Mouse (Mus musculus) midbrain, embryonic 10.5 days (tissue): ENCODE results near the gene Osbpl8. TPM values are rescaled to one million over a fixed set of nuclear protein-coding genes. Genes with fewer than 3 reads are reported as not detected.

Experiments
- DNase-seq: peaks from one replicate; pipeline ENCODE4 v3.0.0-alpha.2; 2017; ENCODE audit warnings: low spot score
- H3K27ac ChIP-seq: fragments of 300-500 bp; sonication (generic); replicated peaks from 2 replicates; pipeline ENCODE4 v1.5.1; 2016; ENCODE audit warnings: mild to moderate bottlenecking
- H3K27me3 ChIP-seq: fragments of 300-500 bp; sonication (generic); 2 replicates; pipeline ENCODE4 v1.6.1; 2016; ENCODE audit warnings: low read depth, mild to moderate bottlenecking; ENCODE audit not compliant: poor library complexity, severe bottlenecking
- H3K36me3 ChIP-seq: fragments of 300-500 bp; sonication (generic); 2 replicates; pipeline ENCODE4 v1.6.1; 2016; ENCODE audit warnings: mild to moderate bottlenecking, moderate library complexity
- H3K4me1 ChIP-seq: fragments of 300-500 bp; sonication (generic); 2 replicates; pipeline ENCODE4 v1.6.1; 2016
- H3K4me3 ChIP-seq: fragments of 300-500 bp; sonication (generic); 2 replicates; pipeline ENCODE4 v1.5.1; 2016; ENCODE audit warnings: mild to moderate bottlenecking, moderate library complexity
- H3K9me3 ChIP-seq: fragments of 300-500 bp; sonication (generic); replicated peaks from 2 replicates; pipeline ENCODE4 v1.6.1; 2016; ENCODE audit warnings: mild to moderate bottlenecking
- WGBS: fragments of 180-500 bp; shearing (Covaris S2); methylation state at CpG from one replicate; pipeline ENCODE4 v1.1.7; 2016; 5-methylcytosine and 5-hydroxymethylcytosine counted together
- polyA plus RNA-seq: library from polyadenylated mRNA; unstranded; fragments of >200 nt; fragmentation: Nextera tagmentation; extraction: Ambion mirVana; gene quantifications from 2 replicates; pipeline ENCODE4 v1.2.1, GENCODE M21; 2016

Gene Osbpl8
- polyA plus RNA-seq, 1 experiment from 2014 or later, result 7.6 TPM

DNA sequence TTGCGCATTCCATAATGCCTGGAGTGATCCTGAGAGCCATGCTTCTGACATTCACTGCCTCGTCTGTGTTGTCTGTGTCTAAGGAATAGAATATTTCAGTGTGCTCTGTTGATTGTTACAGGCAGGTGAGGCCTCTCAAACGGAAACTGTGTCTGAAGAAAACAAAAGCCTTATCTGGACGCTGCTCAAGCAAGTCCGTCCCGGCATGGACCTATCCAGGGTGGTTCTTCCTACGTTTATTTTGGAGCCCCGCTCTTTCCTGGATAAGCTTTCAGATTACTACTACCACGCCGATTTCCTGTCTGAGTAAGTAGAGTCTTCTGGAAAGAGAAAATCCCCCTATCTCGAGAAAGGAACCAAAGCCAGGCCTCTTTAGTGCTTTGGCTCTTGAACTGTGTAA, 108.4 kb downstream of the Osbpl8 start:
- H3K9me3 ChIP-seq, result no peaks in the 10 kb centered on the region
- no peak for DNase-seq
- peaks cover 24% of the 10 kb centered on the region for H3K4me1 ChIP-seq
- no peak overlapping the region for H3K4me3 ChIP-seq
- WGBS, result 77% methylated on average over 11 of the region's 11 CpGs
- no peaks in the 10 kb centered on the region for H3K27me3 ChIP-seq
- H3K36me3 ChIP-seq, result peaks cover 39% of the 10 kb centered on the region
- H3K27ac ChIP-seq, result no peak overlapping the region

DNA sequence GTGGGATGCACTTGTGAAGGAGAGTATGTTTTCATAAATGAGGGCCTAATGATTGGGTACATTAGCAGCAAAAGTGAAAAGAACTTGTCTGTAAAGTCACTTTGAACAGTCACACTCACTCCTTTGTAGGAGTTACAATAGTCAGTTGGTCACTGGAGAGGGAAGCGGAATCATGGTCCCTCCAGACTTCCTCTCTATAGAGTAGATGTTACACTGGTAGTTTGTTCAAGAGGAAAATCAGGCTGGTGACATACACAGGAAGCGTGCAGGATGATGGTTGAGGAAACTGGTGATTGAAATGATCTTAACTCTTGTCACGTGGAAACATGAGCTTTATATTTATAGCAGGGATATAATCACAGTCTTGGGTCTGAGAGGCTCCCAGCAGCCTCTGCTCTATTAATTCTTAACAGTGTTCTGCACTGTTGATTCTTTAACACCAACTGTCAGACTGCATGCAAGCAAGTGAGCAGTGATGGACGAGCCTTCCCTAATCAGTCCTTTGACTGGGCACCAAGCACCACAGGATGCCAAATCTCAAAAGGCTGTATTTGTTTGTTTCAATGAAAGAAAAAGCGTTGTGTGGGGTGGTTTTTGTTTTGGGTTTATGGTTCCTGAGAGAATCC, 109.0 kb downstream of the Osbpl8 start:
- peaks cover 37% of the 10 kb centered on the region for H3K36me3 ChIP-seq

DNA sequence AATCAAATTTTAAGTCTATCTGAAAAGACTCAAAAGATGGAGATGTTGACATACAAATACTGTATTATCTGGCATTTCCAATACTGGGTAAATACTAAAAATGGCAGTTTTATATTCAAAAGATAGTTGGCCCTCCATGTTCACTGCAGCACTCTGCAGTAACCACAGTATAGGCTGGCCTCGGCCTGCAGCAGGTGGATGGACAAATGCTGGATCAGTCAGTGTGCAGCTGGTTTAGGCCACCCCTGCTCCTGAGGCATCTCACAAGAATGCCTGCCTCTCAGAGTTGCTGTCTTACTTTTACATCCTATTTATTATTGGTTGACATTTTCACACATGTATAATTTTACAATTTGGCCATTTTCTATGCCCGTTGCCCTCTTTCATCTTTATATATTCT, 111.3 kb downstream of the Osbpl8 start:
- Histone ChIP-seq H3K27ac (no peak overlapping the region), H3K4me1 (peaks cover 24% of the 10 kb centered on the region), H3K36me3 (peaks cover 30% of the 10 kb centered on the region), H3K27me3 (no peaks in the 10 kb centered on the region), H3K4me3 (no peak overlapping the region), H3K9me3 (no peaks in the 10 kb centered on the region)
- no peak for DNase-seq
- WGBS, result 88% methylated on average over 2 of the region's 2 CpGs

More for the DNA sequence above, 109.0 kb downstream of the Osbpl8 start:
- no peak overlapping the region for H3K27ac ChIP-seq
- 39% methylated on average over 5 of the region's 5 CpGs for WGBS
- H3K4me3 ChIP-seq, result no peak overlapping the region
- DNase-seq, result peak; percentile 34
- H3K9me3 ChIP-seq, result no peaks in the 10 kb centered on the region
- peaks cover 24% of the 10 kb centered on the region for H3K4me1 ChIP-seq
- H3K27me3 ChIP-seq, result no peaks in the 10 kb centered on the region

DNA sequence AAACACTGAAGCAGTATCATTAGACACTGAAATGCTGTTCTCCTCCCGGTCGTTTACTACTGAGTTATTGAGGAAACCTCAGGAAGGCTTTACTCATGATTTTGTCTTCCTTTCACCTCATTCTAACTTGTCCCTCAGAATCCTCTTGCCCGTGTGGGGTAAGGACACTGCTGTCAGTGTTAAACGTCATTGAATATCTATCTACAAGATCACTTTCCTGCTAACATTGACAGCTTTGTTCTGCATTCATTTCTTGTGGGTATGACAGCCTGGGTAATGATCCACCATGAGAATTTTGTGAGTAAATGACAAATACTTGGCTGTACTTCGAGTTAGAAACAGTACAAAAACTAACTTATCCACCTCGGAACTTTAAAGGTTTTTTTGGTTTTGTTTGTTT, 133.1 kb downstream of the Osbpl8 start:
- 55% methylated on average over 6 of the region's 6 CpGs for WGBS
- peak overlapping the region; percentile 90; the same call in 1 of the 2 replicates for H3K27ac ChIP-seq
- H3K4me3 ChIP-seq, result peak overlapping the region; percentile 71
- H3K27me3 ChIP-seq, result no peaks in the 10 kb centered on the region
- H3K9me3 ChIP-seq, result no peaks in the 10 kb centered on the region
- H3K4me1 ChIP-seq, result peaks cover 21% of the 10 kb centered on the region
- DNase-seq, result no peak
- peaks cover 4% of the 10 kb centered on the region; the same call in 1 of the 2 replicates for H3K36me3 ChIP-seq

DNA sequence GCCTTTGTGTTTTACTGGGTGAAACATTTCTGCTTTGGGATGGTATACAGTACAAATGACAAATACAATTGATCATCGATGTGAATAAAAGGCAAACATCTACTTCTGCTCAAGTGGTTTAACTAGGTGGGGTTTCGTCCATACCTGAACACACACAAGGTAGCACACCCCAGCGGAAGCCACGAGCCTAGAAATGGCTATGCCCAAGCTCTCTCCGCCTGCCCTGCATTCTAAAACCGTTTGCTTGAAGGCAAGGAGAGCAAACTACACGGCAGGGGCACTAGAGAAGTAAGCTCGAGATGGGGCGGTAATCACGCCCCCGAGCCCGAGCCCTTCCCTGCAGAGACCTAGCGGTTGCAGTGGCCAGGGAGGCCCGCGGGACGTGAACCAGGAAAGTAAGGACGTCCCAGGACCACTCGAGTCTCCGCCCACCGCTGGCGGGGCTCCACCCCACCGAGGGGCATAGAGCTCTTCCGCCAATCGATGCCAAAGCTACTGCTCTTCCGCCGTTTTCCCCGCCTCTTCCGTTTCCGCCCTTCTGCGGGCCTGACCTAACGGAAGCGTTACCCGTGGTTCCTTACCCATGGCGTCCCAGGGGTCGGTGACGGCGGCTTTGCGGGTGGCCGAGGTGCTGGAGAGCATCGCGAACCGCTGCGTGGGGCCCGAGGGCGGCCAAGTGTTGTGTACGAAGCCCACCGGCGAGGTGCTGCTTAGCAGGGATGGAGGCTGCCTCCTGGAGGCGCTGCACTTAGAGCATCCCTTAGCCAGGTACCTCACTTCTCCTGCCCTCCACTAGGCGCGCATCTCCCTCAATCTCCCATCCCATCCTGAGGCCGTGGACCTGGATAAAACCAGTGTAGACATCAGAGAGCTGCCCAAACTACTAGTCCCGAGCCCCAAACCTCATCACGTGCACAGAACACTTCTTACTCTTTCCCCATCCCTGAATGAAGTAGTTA, 133.9 kb downstream of the Osbpl8 start, which contains the start of gene Bbs10:
TSS of gene Bbs10 (plus strand) at position 540 of the 959 bp plus-strand sequence.
- DNase-seq, result peak; percentile 97
- Histone ChIP-seq H3K4me3 (peak within 1 kb of the TSS; percentile 71), H3K36me3 (peaks cover under 1% of the 10 kb centered on the region; the same call in 1 of the 2 replicates), H3K27ac (peak within 1 kb of the TSS; percentile 90), H3K9me3 (no peaks in the 10 kb centered on the region), H3K4me1 (peaks cover 21% of the 10 kb centered on the region), H3K27me3 (no peaks in the 10 kb centered on the region)
- WGBS, result 1% methylated on average over 54 of the region's 54 CpGs

DNA sequence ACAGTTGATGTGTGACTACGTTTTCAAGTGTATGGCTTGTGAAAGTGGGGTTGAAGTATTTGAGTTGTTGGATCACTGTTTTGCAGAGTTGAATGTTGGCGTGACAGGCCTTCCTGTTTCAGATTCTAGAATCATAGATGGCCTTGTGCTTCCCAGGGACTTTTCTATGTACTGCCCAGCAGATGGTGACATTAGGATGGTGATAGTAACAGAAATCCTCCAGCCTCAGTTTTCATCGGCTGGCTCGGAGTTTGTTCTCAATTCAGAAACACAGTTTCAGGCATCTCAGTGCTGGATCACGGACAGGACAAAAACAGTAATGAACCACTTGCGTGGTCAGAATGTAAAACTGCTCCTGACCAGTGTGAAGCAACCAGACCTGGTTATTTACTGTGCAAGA, 135.0 kb downstream of the Osbpl8 start:
- Histone ChIP-seq H3K4me3 (0 out of 2 replicates have a peak overlapping the region, but pooled peaks have one; percentile 71), H3K27me3 (no peaks in the 10 kb centered on the region), H3K27ac (no peak overlapping the region), H3K9me3 (no peaks in the 10 kb centered on the region), H3K4me1 (peaks cover 21% of the 10 kb centered on the region), H3K36me3 (no peaks in the 10 kb centered on the region; the same call in 1 of the 2 replicates)
- 87% methylated on average over 6 of the region's 6 CpGs for WGBS
- no peak for DNase-seq

DNA sequence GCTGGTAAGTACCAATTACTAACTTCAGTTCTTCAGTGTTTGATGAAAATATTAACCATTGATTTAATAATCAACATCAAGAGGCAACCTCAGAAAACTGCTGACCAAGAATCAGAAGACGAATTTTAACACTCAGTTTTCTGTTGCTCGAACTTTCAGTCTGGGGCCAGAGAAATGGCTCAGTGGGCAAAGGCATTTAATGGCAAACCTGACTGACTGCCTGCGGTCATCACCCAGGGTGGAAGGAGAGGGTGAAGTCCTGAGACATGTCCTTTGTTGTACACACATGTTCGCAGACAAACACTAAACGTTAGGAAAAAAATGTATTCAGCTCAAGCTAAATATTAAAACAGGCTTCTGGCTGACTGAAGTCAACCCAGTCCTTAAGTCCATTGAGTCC, 136.5 kb downstream of the Osbpl8 start:
- 93% methylated on average over 5 of the region's 5 CpGs for WGBS
- Histone ChIP-seq H3K27ac (no peak overlapping the region), H3K4me3 (no peak overlapping the region), H3K27me3 (no peaks in the 10 kb centered on the region), H3K36me3 (no peaks in the 10 kb centered on the region; the same call in 1 of the 2 replicates), H3K9me3 (no peaks in the 10 kb centered on the region), H3K4me1 (peaks cover 21% of the 10 kb centered on the region)
- DNase-seq, result no peak

DNA sequence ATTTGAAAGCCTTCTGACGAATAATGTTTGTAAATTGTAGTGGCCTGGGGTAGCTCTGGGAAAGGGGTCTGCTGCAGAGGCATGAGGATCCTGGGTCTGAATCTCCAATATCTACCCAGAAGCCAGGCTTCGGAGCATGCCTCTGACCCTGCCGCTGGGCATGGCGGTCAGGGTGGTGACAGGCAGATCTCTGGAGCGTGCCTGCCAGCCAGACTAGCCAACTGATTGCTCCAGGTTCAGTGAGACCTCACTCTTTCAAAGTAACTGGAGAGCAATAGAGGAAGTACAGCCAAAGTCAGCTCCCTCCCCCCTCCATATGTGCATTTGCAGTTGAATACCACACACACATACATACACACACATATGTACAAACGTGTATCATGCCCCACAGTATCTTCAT, 137.9 kb downstream of the Osbpl8 start:
- no peak overlapping the region for H3K4me3 ChIP-seq
- H3K27ac ChIP-seq, result no peak overlapping the region
- no peaks in the 10 kb centered on the region for H3K9me3 ChIP-seq
- peaks cover 19% of the 10 kb centered on the region for H3K4me1 ChIP-seq
- no peaks in the 10 kb centered on the region; the same call in 1 of the 2 replicates for H3K36me3 ChIP-seq
- DNase-seq, result no peak
- H3K27me3 ChIP-seq, result no peaks in the 10 kb centered on the region
- WGBS, result 93% methylated on average over 6 of the region's 6 CpGs

DNA sequence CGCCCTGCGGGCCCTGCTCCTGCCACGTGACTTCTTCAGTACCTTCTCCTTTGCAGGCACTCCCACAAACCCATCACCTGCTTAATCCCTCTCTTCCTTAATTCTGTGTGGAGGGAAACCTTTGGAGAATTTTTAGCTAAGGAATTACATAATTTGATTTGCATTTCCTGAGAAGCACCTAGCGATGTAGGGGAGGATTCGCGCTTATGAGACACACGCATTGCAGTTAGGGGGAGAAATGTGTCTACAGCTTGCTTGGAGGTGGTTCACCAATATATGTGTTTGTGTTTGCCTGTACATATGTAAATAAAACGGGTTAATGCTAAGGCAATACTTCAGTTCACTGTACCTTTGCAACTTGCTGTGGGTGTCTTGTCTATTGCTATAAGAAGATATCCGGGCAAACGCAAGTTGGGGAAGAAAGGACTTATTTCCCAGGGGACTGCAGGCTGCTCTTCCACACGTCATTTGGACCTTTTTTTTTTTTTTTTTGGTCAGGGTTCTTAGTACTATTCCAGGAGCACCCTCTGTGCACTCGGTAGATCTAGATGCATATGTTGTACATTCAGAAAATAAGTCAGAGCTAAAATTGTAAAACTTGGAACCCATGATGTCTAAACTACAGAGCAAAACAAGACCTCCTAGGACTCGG, 144.4 kb downstream of the Osbpl8 start:
- 92% methylated on average over 13 of the region's 13 CpGs for WGBS
- H3K4me1 ChIP-seq, result no peaks in the 10 kb centered on the region
- no peak for DNase-seq

DNA sequence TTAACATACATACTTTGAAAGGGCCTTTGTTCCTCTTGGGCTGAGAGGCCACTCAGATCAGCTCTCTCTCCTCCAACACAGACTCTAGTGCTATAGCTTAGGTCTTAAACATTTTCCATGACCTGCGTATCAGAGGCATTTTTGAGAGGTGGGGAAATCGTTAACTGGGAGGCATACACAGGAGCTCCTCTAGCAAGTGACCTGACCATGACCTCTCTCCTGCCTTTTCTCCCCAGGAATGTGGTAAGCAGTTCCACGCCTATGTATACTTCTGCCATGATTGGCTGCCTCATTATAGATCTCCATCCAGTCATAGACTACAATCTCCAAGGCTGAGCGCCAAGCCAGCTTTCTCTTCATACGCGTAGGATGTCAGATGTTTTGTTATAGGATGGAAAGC, 148.7 kb downstream of the Osbpl8 start:
- no peak overlapping the region for H3K27ac ChIP-seq
- no peaks in the 10 kb centered on the region for H3K4me1 ChIP-seq
- H3K4me3 ChIP-seq, result no peak overlapping the region
- DNase-seq, result no peak
- no peaks in the 10 kb centered on the region for H3K27me3 ChIP-seq
- no peaks in the 10 kb centered on the region for H3K36me3 ChIP-seq
- WGBS, result 81% methylated on average over 6 of the region's 6 CpGs
- H3K9me3 ChIP-seq, result 0 out of 2 replicates have a peak, but pooled peaks cover 3% of the 10 kb centered on the region

More for the DNA sequence above, 144.4 kb downstream of the Osbpl8 start:
- Histone ChIP-seq H3K9me3 (0 out of 2 replicates have a peak, but pooled peaks cover 3% of the 10 kb centered on the region), H3K27ac (no peak overlapping the region), H3K4me3 (no peak overlapping the region), H3K27me3 (no peaks in the 10 kb centered on the region), H3K36me3 (no peaks in the 10 kb centered on the region)

DNA sequence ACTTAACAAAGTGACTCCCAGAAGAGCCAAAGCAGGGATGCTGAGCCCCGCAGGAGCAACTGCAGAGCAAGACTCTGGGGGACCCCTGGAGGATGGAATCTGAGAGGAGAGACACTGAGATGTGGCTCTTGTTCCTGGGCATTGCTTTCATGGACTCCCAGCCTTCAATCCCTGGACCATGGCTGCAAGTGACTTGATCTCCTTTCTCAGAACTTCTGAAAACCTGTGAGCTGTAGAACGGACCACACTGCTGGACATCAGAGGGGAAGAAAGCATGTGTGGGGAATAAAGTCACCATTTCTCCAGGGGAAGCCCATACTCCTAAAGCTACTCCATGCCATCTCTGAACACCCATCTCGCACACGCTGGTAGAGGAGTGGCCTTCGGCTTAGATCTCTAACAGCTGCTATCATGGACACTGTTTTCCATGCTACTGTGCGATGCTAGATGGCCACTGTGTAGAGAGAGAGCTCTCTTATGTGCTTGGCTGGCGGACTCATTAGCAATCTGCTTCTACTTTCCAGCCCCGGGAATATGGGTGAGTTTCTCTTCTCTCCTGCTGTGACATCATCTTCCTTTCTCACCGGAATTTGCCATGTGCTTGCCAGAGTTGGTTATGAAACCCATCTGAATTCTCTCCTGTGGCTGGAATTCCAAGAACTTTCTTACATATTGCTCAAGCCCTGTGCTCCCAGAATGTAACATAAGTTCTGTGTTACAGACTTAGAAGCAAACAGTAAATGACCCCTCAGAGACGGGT, 150.3 kb downstream of the Osbpl8 start:
- Histone ChIP-seq H3K4me1 (no peaks in the 10 kb centered on the region), H3K36me3 (no peaks in the 10 kb centered on the region)
- DNase-seq, result no peak

DNA sequence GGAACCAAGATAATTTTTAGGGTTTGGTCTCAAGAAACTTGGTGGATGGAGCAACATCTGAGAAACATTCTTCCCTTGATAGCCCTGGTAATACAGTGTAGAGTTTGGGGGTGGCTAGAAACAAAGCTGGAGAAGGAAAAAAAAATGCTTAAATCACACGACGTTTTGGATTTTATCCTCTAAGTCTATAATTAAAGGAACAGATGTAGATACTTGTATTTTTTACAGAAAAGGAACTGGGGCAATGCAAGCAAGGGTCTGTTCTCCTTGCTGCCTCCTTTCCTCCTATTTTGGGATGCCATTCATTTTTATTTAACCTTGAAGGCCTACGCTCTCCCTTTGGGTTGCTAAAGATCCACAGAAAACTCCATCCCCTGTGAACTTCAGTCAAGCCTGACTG, 151.4 kb downstream of the Osbpl8 start:
- no peak for DNase-seq
- Histone ChIP-seq H3K36me3 (no peaks in the 10 kb centered on the region), H3K27me3 (no peaks in the 10 kb centered on the region), H3K4me3 (no peak overlapping the region), H3K27ac (no peak overlapping the region), H3K9me3 (no peaks in the 10 kb centered on the region), H3K4me1 (no peaks in the 10 kb centered on the region)
- WGBS, result 92% methylated on average over 3 of the region's 3 CpGs

More for the DNA sequence above, 150.3 kb downstream of the Osbpl8 start:
- no peak overlapping the region for H3K27ac ChIP-seq
- no peak overlapping the region for H3K4me3 ChIP-seq
- WGBS, result 80% methylated on average over 10 of the region's 10 CpGs
- no peaks in the 10 kb centered on the region for H3K9me3 ChIP-seq
- no peaks in the 10 kb centered on the region for H3K27me3 ChIP-seq
